Mouse (Mus musculus): Measurements from ENCODE around the gene Serpinb6a. TPM values are rescaled to one million over a fixed set of nuclear protein-coding genes. Genes with fewer than 3 reads are reported as not detected.

Gene Serpinb6a
- polyA plus RNA-seq, 1 experiment from 2014 or later: 150 TPM

GRCm38 (mm10) chr13:34007234-34007633, 4.6 kb upstream of the Serpinb6a start:
- Histone ChIP-seq H3K9ac (ENCODE audit: low read depth, low read length) (no peak overlapping the region), H3K9me3 (ENCODE audit: control insufficient read depth, low read length) (no peaks in the 10 kb centered on the region), H3K4me3 (ENCODE audit: low read length) (no peak overlapping the region), H3K36me3 (ENCODE audit: control insufficient read depth, insufficient read depth, low read length) (no peaks in the 10 kb centered on the region; the same call in 1 of the 2 replicates), H3K4me2 (ENCODE audit: low read depth, low read length) (no peak overlapping the region), H3K27me3 (replicated peaks; ENCODE audit: control insufficient read depth, insufficient read depth, low read length) (no peaks in the 10 kb centered on the region), H3K27ac (ENCODE audit: low read length) (no peak overlapping the region), H3K4me1 (ENCODE audit: control insufficient read depth, insufficient read depth, low read length) (peaks cover 5% of the 10 kb centered on the region; the same call in 1 of the 2 replicates)
- ATAC-seq: no peak
- 73% methylated on average over 2 of the region's 2 CpGs for WGBS

DNA sequence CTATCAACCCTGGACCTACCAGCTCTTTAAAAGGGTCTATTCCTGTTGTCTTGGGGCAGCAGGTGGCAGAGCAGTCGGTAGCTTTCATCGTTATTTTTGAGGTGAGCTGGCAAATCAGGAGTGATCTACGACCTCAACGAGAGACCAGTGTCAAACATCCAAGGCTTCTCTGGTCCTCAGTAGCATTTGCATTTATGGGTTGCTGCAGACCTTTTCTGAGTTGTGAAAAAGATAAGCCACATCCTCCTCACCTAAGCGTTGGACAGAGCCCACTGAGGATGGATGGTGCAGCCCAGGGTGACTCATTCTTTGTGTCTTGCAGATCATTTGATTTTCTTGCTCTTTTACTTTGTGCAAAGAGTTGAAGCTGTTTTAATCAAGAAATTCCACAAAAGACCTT, 464 bp upstream of the Serpinb6a start:
- Histone ChIP-seq H3K4me2 (ENCODE audit: low read depth, low read length) (peak overlapping the region; percentile 83), H3K4me1 (ENCODE audit: control insufficient read depth, insufficient read depth, low read length) (peaks cover 5% of the 10 kb centered on the region; the same call in 1 of the 2 replicates), H3K27ac (ENCODE audit: low read length) (no peak overlapping the region), H3K9me3 (ENCODE audit: control insufficient read depth, low read length) (no peaks in the 10 kb centered on the region), H3K4me3 (ENCODE audit: low read length) (peak overlapping the region; percentile 79), H3K27me3 (replicated peaks; ENCODE audit: control insufficient read depth, insufficient read depth, low read length) (no peaks in the 10 kb centered on the region), H3K36me3 (ENCODE audit: control insufficient read depth, insufficient read depth, low read length) (no peaks in the 10 kb centered on the region), H3K9ac (ENCODE audit: low read depth, low read length) (peak overlapping the region; percentile 79)
- ATAC-seq: peak; percentile 5; the same call in 1 of the 2 replicates
- 4% methylated on average over 5 of the region's 5 CpGs for WGBS

GRCm38 (mm10) chr13:33995197-33995596, 7.4 kb downstream of the Serpinb6a start:
- peak; percentile 63; the same call in 1 of the 2 replicates for ATAC-seq
- Histone ChIP-seq H3K9me3 (ENCODE audit: control insufficient read depth, low read length) (no peaks in the 10 kb centered on the region), H3K4me3 (ENCODE audit: low read length) (no peak overlapping the region), H3K27me3 (replicated peaks; ENCODE audit: control insufficient read depth, insufficient read depth, low read length) (no peaks in the 10 kb centered on the region), H3K27ac (ENCODE audit: low read length) (no peak overlapping the region), H3K4me2 (ENCODE audit: low read depth, low read length) (no peak overlapping the region), H3K36me3 (ENCODE audit: control insufficient read depth, insufficient read depth, low read length) (no peaks in the 10 kb centered on the region), H3K9ac (ENCODE audit: low read depth, low read length) (no peak overlapping the region), H3K4me1 (ENCODE audit: control insufficient read depth, insufficient read depth, low read length) (no peaks in the 10 kb centered on the region)
- WGBS: 17% methylated on average over 1 of the region's 1 CpGs

GRCm38 (mm10) chr13:33989625-33990024, 13.0 kb downstream of the Serpinb6a start:
- H3K4me3 ChIP-seq (ENCODE audit: low read length): no peak overlapping the region
- H3K9me3 ChIP-seq (ENCODE audit: control insufficient read depth, low read length): no peaks in the 10 kb centered on the region
- H3K4me1 ChIP-seq (ENCODE audit: control insufficient read depth, insufficient read depth, low read length): no peaks in the 10 kb centered on the region
- H3K4me2 ChIP-seq (ENCODE audit: low read depth, low read length): no peak overlapping the region
- ATAC-seq: no peak
- H3K27ac ChIP-seq (ENCODE audit: low read length): no peak overlapping the region
- 0 out of 2 replicates have a peak, but pooled peaks cover 2% of the 10 kb centered on the region for H3K36me3 ChIP-seq (ENCODE audit: control insufficient read depth, insufficient read depth, low read length)
- H3K9ac ChIP-seq (ENCODE audit: low read depth, low read length): no peak overlapping the region
- no peaks in the 10 kb centered on the region for H3K27me3 ChIP-seq (replicated peaks; ENCODE audit: control insufficient read depth, insufficient read depth, low read length)
- WGBS: 75% methylated on average over 5 of the region's 5 CpGs

GRCm38 (mm10) chr13:33966574-33966973, 36.0 kb downstream of the Serpinb6a start:
- Histone ChIP-seq H3K36me3 (ENCODE audit: control insufficient read depth, insufficient read depth, low read length) (no peaks in the 10 kb centered on the region), H3K9ac (ENCODE audit: low read depth, low read length) (no peak overlapping the region), H3K4me1 (ENCODE audit: control insufficient read depth, insufficient read depth, low read length) (peaks cover 12% of the 10 kb centered on the region), H3K4me2 (ENCODE audit: low read depth, low read length) (no peak overlapping the region), H3K27me3 (replicated peaks; ENCODE audit: control insufficient read depth, insufficient read depth, low read length) (no peaks in the 10 kb centered on the region), H3K9me3 (ENCODE audit: control insufficient read depth, low read length) (no peaks in the 10 kb centered on the region), H3K27ac (ENCODE audit: low read length) (no peak overlapping the region), H3K4me3 (ENCODE audit: low read length) (no peak overlapping the region)
- ATAC-seq: no peak

DNA sequence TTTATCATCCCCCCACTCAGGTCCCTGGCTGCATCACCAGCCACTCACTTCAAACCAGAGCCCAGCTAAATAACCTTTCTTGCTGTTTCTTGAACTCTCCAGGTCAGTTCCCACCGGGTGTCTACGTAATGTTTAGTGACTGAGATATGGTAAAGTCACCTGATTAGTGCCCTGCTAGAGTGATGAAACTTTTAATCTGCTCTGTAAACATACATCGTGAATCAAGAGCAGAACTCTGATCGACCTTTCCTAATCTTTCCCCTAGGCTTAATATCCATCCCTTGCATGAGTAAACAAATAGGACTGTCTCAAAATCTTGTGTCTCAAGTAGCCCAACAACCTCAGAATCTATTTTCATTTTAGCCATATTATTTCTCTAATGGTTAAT, 36.6 kb downstream of the Serpinb6a start:
- no peaks in the 10 kb centered on the region for H3K9me3 ChIP-seq (ENCODE audit: control insufficient read depth, low read length)
- peak overlapping the region; percentile 56 for H3K4me2 ChIP-seq (ENCODE audit: low read depth, low read length)
- WGBS: 43% methylated on average over 4 of the region's 4 CpGs
- H3K9ac ChIP-seq (ENCODE audit: low read depth, low read length): 0 out of 2 replicates have a peak overlapping the region, but pooled peaks have one; percentile 44
- H3K4me1 ChIP-seq (ENCODE audit: control insufficient read depth, insufficient read depth, low read length): peaks cover 12% of the 10 kb centered on the region
- H3K4me3 ChIP-seq (ENCODE audit: low read length): peak overlapping the region; percentile 71
- H3K27me3 ChIP-seq (replicated peaks; ENCODE audit: control insufficient read depth, insufficient read depth, low read length): no peaks in the 10 kb centered on the region
- H3K27ac ChIP-seq (ENCODE audit: low read length): no peak overlapping the region; the same call in 1 of the 2 replicates
- peak; percentile 30; the same call in 1 of the 2 replicates for ATAC-seq
- no peaks in the 10 kb centered on the region for H3K36me3 ChIP-seq (ENCODE audit: control insufficient read depth, insufficient read depth, low read length)

DNA sequence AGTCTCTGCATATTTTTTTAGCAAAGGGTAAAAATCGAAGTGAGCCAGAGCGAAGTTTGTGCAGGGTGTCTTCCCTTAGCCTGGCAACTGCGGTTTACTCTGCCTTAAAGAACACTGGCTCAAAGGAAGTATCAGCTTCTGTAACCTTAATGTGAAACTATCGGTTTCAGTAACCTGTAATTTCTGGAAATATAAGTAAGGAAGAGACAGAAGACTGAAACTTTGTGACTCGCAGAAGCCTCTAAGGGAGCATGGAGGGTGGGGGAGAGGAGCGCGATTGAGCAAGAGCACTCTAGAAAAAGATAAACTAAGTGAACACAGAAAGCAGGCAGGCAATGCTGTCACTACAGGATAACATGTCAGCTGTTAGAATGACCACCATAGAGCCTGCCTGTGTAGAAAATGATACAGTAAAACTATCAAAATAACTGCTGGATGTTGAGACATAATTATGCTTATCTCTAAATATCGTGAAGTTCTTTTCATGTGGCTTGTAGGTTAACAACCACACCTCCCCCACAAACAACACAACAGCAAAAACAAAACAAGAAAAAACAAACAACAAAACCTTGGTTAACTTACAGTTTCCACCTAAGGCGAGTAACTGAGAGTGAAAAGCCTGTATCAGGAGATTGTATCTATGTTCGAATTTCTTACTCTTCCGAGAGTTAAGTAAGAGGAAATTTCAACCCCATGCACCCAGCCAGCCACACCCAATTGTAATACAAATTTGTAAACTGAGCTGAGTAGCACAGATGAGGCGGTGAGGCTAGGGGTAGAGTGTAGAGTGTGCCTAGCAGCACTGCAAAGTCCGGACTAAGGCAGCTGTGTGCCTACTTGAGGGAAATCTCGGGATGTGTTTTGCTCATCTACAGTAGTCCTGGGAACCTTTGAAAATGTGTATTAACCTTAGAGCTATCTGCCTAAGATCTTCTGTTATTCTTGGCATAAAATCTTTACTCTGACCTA, 37.3 kb downstream of the Serpinb6a start:
- H3K27me3 ChIP-seq (replicated peaks; ENCODE audit: control insufficient read depth, insufficient read depth, low read length): no peaks in the 10 kb centered on the region
- 10% methylated on average over 14 of the region's 14 CpGs for WGBS
- H3K9me3 ChIP-seq (ENCODE audit: control insufficient read depth, low read length): no peaks in the 10 kb centered on the region
- H3K9ac ChIP-seq (ENCODE audit: low read depth, low read length): peak overlapping the region; percentile 77
- peak overlapping the region; percentile 99 for H3K27ac ChIP-seq (ENCODE audit: low read length)
- peak overlapping the region; percentile 56 for H3K4me2 ChIP-seq (ENCODE audit: low read depth, low read length)
- peak; percentile 77 for ATAC-seq
- no peaks in the 10 kb centered on the region for H3K36me3 ChIP-seq (ENCODE audit: control insufficient read depth, insufficient read depth, low read length)
- peaks cover 12% of the 10 kb centered on the region for H3K4me1 ChIP-seq (ENCODE audit: control insufficient read depth, insufficient read depth, low read length)
- H3K4me3 ChIP-seq (ENCODE audit: low read length): peak overlapping the region; percentile 71

GRCm38 (mm10) chr13:33964206-33965046, 38.2 kb downstream of the Serpinb6a start, which contains the start of gene Nqo2:
Gene Nqo2, plus strand, starts transcription at chr13:33964687.
- H3K4me1 ChIP-seq (ENCODE audit: control insufficient read depth, insufficient read depth, low read length): peaks cover 12% of the 10 kb centered on the region
- H3K36me3 ChIP-seq (ENCODE audit: control insufficient read depth, insufficient read depth, low read length): no peaks in the 10 kb centered on the region
- H3K27ac ChIP-seq (ENCODE audit: low read length): peak within 1 kb of the TSS; percentile 99
- H3K9ac ChIP-seq (ENCODE audit: low read depth, low read length): peak within 1 kb of the TSS; percentile 77
- no peaks in the 10 kb centered on the region for H3K9me3 ChIP-seq (ENCODE audit: control insufficient read depth, low read length)
- H3K4me2 ChIP-seq (ENCODE audit: low read depth, low read length): peak within 1 kb of the TSS; percentile 56
- ATAC-seq: peak; percentile 94
- no peaks in the 10 kb centered on the region for H3K27me3 ChIP-seq (replicated peaks; ENCODE audit: control insufficient read depth, insufficient read depth, low read length)
- WGBS: 2% methylated on average over 22 of the region's 22 CpGs
- H3K4me3 ChIP-seq (ENCODE audit: low read length): peak within 1 kb of the TSS; percentile 71

GRCm38 (mm10) chr13:33959771-33960170, 42.8 kb downstream of the Serpinb6a start:
- H3K36me3 ChIP-seq (ENCODE audit: control insufficient read depth, insufficient read depth, low read length): no peaks in the 10 kb centered on the region
- H3K27me3 ChIP-seq (replicated peaks; ENCODE audit: control insufficient read depth, insufficient read depth, low read length): no peaks in the 10 kb centered on the region
- no peak overlapping the region for H3K4me2 ChIP-seq (ENCODE audit: low read depth, low read length)
- no peak for ATAC-seq
- H3K9ac ChIP-seq (ENCODE audit: low read depth, low read length): no peak overlapping the region
- WGBS: 82% methylated on average over 2 of the region's 2 CpGs
- H3K9me3 ChIP-seq (ENCODE audit: control insufficient read depth, low read length): no peaks in the 10 kb centered on the region
- no peaks in the 10 kb centered on the region for H3K4me1 ChIP-seq (ENCODE audit: control insufficient read depth, insufficient read depth, low read length)
- H3K4me3 ChIP-seq (ENCODE audit: low read length): no peak overlapping the region
- no peak overlapping the region for H3K27ac ChIP-seq (ENCODE audit: low read length)

Data from intestine, embryonic 16.5 days (tissue).